Mouse (Mus musculus) Patski (cell line): ENCODE data around the gene Ttc33. TPM values are rescaled to one million over a fixed set of nuclear protein-coding genes. Genes with fewer than 3 reads are reported as not detected.
A peak's percentile ranks its signal among the peaks of the same experiment; 100 is the strongest.

Experiments used
- ATAC-seq: fragments of 100-300 bp; one replicate; pipeline ENCODE4 v1.8.0; 2021
- CTCF ChIA-PET: fragments of 350-600 bp; sonication (Branson Sonifier 250); formaldehyde crosslinking; loops from one replicate; lab custom pipeline; 2022; ENCODE audit warnings: inconsistent platforms; lab: Charles Lee
- POLR2A ChIA-PET: fragments of 350-600 bp; sonication (Branson Sonifier 250); formaldehyde crosslinking; loops from one replicate; lab custom pipeline; 2022; ENCODE audit warnings: antibody characterized with exemption, inconsistent platforms; lab: Charles Lee
- DNase-seq: peaks from one replicate; pipeline ENCODE4 v3.0.0-alpha.2; 2011; ENCODE audit warnings: low read depth, low spot score
- H3K27me3 ChIP-seq: fragments of 371-371 bp; one replicate; pipeline ENCODE4 v1.5.1; 2021
- CTCF ChIP-seq: fragments of 100-300 bp; IDR thresholded peaks from one replicate; pipeline ENCODE4 v1.5.1; 2021
- in situ Hi-C: fragments of 300-500 bp; cut with MboI; formaldehyde crosslinking; loops from 3 replicates; pipeline ENCODE4 v1.11.1; 2018; ENCODE audit warnings: low pct_unique_long_range_greater_than_20kb, mixed read lengths
- polyA plus RNA-seq: library from polyadenylated mRNA; unstranded; gene quantifications from one replicate; pipeline ENCODE4 v1.2.3, GENCODE M21; 2021

The Ttc33 gene
- polyA plus RNA-seq, 1 experiment from 2014 or later: 59.8 TPM

- in situ Hi-C loops: no loop called here
- no peak for TF ChIP-seq CTCF
- no peak for ATAC-seq
- ChIA-PET POLR2A (no interaction called here), CTCF (interaction anchor here (0.7 to 1.0 kb wide), 2 partner anchors 18 to 21 kb away, joined by 3 to 5 read pairs; no protein-coding TSS in a partner anchor)
- no peak for DNase-seq
- H3K27me3 ChIP-seq: no peaks in the 10 kb centered on the region
Observed at GRCm38 (mm10) chr15:5173217-5173820, 12.0 kb upstream of the Ttc33 start.

GRCm38 (mm10) chr15:5184668-5185330 is 526 bp upstream of the Ttc33 start:
- ChIA-PET CTCF (interaction anchor here (1.1 to 1.3 kb wide), 2 partner anchors 25 to 56 kb away, joined by 3 read pairs; no protein-coding TSS in a partner anchor), POLR2A (interaction anchor here (0.5 to 1.0 kb wide), 2 partner anchors 36 to 756 kb away, joined by 3 read pairs; no protein-coding TSS in a partner anchor)
- ATAC-seq (no peak), DNase-seq (no peak)
- in situ Hi-C loops: no loop called here
- no peaks in the 10 kb centered on the region for H3K27me3 ChIP-seq
- no peak for TF ChIP-seq CTCF

GRCm38 (mm10) chr15:5186293-5186675 is 959 bp downstream of the Ttc33 start:
- ChIA-PET POLR2A (interaction anchor here (0.7 kb wide), 1 partner anchor 57 kb away, joined by 3 read pairs; no protein-coding TSS in a partner anchor), CTCF (interaction anchor here (1.3 kb wide), 1 partner anchor 20 kb away, joined by 3 read pairs; no protein-coding TSS in a partner anchor)
- ATAC-seq (no peak), DNase-seq (no peak)
- no peaks in the 10 kb centered on the region for H3K27me3 ChIP-seq
- TF ChIP-seq CTCF: no peak
- in situ Hi-C loops: no loop called here

- in situ Hi-C loops: no loop called here
- H3K27me3 ChIP-seq: no peaks in the 10 kb centered on the region
- POLR2A ChIA-PET: interaction anchor here (0.7 kb wide), 1 partner anchor 1015 kb away, joined by 3 read pairs; no protein-coding TSS in a partner anchor
- no peak for TF ChIP-seq CTCF
- ATAC-seq (no peak), DNase-seq (no peak)
- CTCF ChIA-PET: interaction anchor here (1.4 kb wide), 1 partner anchor 893 kb away, joined by 6 read pairs; no protein-coding TSS in a partner anchor
Observed at GRCm38 (mm10) chr15:5187116-5187515, 1.8 kb downstream of the Ttc33 start.

- in situ Hi-C loops: no loop called here
- H3K27me3 ChIP-seq: no peaks in the 10 kb centered on the region
- POLR2A ChIA-PET: interaction anchor here (0.6 kb wide), 1 partner anchor 21 kb away, joined by 4 read pairs; no protein-coding TSS in a partner anchor
- ATAC-seq (no peak), DNase-seq (no peak)
- no peak for TF ChIP-seq CTCF
- CTCF ChIA-PET: interaction anchor here (1.4 kb wide), 1 partner anchor 892 kb away, joined by 6 read pairs; no protein-coding TSS in a partner anchor
Observed at GRCm38 (mm10) chr15:5188029-5188428, 2.7 kb downstream of the Ttc33 start.

GRCm38 (mm10) chr15:5189504-5190093 is 4.3 kb downstream of the Ttc33 start:
- ChIA-PET CTCF (no interaction called here), POLR2A (no interaction called here)
- TF ChIP-seq CTCF: peak; percentile 54
- ATAC-seq (no peak), DNase-seq (no peak)
- no peaks in the 10 kb centered on the region for H3K27me3 ChIP-seq
- in situ Hi-C loops: loop anchor here (5.0 kb wide), 3 partner anchors 48 to 1018 kb away; no protein-coding TSS in a partner anchor

GRCm38 (mm10) chr15:5193833-5194232 is 8.5 kb downstream of the Ttc33 start:
- ChIA-PET CTCF (interaction anchor here (1.2 to 8.0 kb wide), 11 partner anchors 11 to 1018 kb away, joined by 3 to 97 read pairs (median 5); no protein-coding TSS in a partner anchor), POLR2A (interaction anchor here (1.2 kb wide), 1 partner anchor 44 kb away, joined by 3 read pairs; no protein-coding TSS in a partner anchor)
- in situ Hi-C loops: loop anchor here (5.0 kb wide), 3 partner anchors 43 to 1013 kb away; no protein-coding TSS in a partner anchor
- peak; percentile 71 for TF ChIP-seq CTCF
- ATAC-seq (peak; percentile 5), DNase-seq (no peak)
- no peaks in the 10 kb centered on the region for H3K27me3 ChIP-seq

GRCm38 (mm10) chr15:5194446-5194845 is 9.1 kb downstream of the Ttc33 start:
- H3K27me3 ChIP-seq: no peaks in the 10 kb centered on the region
- TF ChIP-seq CTCF: no peak
- ChIA-PET CTCF (interaction anchor here (1.0 to 8.0 kb wide), 11 partner anchors 10 to 1017 kb away, joined by 3 to 97 read pairs (median 4); no protein-coding TSS in a partner anchor), POLR2A (interaction anchor here (1.2 kb wide), 1 partner anchor 43 kb away, joined by 3 read pairs; no protein-coding TSS in a partner anchor)
- ATAC-seq (peak; percentile 91), DNase-seq (peak; percentile 54)
- in situ Hi-C loops: loop anchor here (5.0 kb wide), 3 partner anchors 43 to 1013 kb away; no protein-coding TSS in a partner anchor

GRCm38 (mm10) chr15:5194931-5195330 is 9.6 kb downstream of the Ttc33 start:
- ATAC-seq: no peak
- ChIA-PET POLR2A (interaction anchor here (1.2 kb wide), 1 partner anchor 43 kb away, joined by 3 read pairs; no protein-coding TSS in a partner anchor), CTCF (interaction anchor here (1.0 to 8.0 kb wide), 7 partner anchors 10 to 886 kb away, joined by 3 to 97 read pairs (median 15); no protein-coding TSS in a partner anchor)
- no peaks in the 10 kb centered on the region for H3K27me3 ChIP-seq
- TF ChIP-seq CTCF: no peak
- no peak for DNase-seq
- in situ Hi-C loops: loop anchor here (5.0 kb wide), 3 partner anchors 42 to 1012 kb away; no protein-coding TSS in a partner anchor
